Comparison of ENCODE assay signal across 26 mouse cellular contexts in the genomic region with DNA sequence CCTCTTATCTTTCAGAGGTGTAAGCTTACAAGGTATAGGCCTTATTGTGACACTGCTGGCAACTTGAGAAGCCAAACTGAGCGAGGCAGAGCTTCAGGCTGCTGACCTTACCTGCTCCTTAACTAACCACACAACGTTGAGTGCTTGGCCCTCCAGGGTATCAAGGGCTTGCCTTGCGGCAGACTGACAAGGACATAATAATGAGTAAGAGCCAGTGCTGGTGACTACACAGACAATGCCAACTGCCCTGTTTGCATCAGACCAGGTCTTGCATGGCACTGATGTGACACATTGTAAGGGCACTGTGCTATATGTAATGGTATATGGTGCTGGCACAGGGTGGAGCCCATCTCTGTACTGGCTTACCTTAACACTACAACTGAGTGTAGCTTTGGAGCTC.
"Had no signal": no experiment of that assay in that cellular context is flagged by ENCODE, and none has a peak within 500 bp of the region (broad histone marks: within the 10 kb centered on the region; RNA-seq: fewer than 3 reads in every experiment).

No protein-coding gene starts in this region.

- H3K9me3 ChIP-seq: heart, embryonic 10.5 days; heart, embryonic 12.5 days; hindbrain, embryonic 10.5 days; hindbrain, embryonic 12.5 days; intestine, embryonic 15.5 days; limb, embryonic 10.5 days; limb, embryonic 12.5 days; liver, embryonic 13.5 days had no signal

- H3K4me1 ChIP-seq: heart, embryonic 10.5 days; heart, embryonic 12.5 days; hindbrain, embryonic 10.5 days; hindbrain, embryonic 12.5 days; intestine, embryonic 15.5 days; limb, embryonic 10.5 days; limb, embryonic 12.5 days; liver, embryonic 13.5 days had no signal

- H3K27ac ChIP-seq: gastrocnemius, adult 2 months; heart, embryonic 10.5 days; hindbrain, embryonic 10.5 days; hindbrain, embryonic 12.5 days; hindbrain, embryonic 14.5 days; intestine, embryonic 15.5 days; layer of hippocampus, adult 2 months; left cerebral cortex, adult 2 months; limb, embryonic 10.5 days; limb, embryonic 12.5 days; liver, embryonic 13.5 days had no signal

- H3K4me2 ChIP-seq: heart, embryonic 12.5 days; hindbrain, embryonic 12.5 days; hindbrain, embryonic 14.5 days; intestine, embryonic 15.5 days; limb, embryonic 12.5 days; liver, embryonic 11.5 days; liver, embryonic 13.5 days had no signal

- H3K9ac ChIP-seq: heart, embryonic 12.5 days; hindbrain, embryonic 12.5 days; hindbrain, embryonic 14.5 days; intestine, embryonic 15.5 days; limb, embryonic 12.5 days; liver, embryonic 13.5 days had no signal

- H3K27me3 ChIP-seq: heart, embryonic 12.5 days; hindbrain, embryonic 12.5 days; intestine, embryonic 15.5 days; limb, embryonic 12.5 days; liver, embryonic 13.5 days had no signal

- DNase-seq: gastrocnemius, adult 2 months; gastrocnemius, postnatal 10 days; gastrocnemius, postnatal 25 days; heart, adult 18-20 months; heart, postnatal 10 days; heart, postnatal 4 days; kidney, adult 18-20 months; kidney, adult 8-10 months; kidney, postnatal 10 days; kidney, postnatal 4 days; liver; liver, embryonic 13.5 days had no signal

- H3K4me3 ChIP-seq: gastrocnemius, adult 2 months; heart, embryonic 10.5 days; heart, embryonic 12.5 days; hindbrain, embryonic 10.5 days; hindbrain, embryonic 12.5 days; intestine, embryonic 15.5 days; layer of hippocampus, adult 2 months; left cerebral cortex, adult 2 months; limb, embryonic 10.5 days; limb, embryonic 12.5 days; liver, embryonic 13.5 days had no signal

- ATAC-seq: hindbrain, embryonic 16.5 days; inflammation-experienced regulatory T-cells, adult 6 months; intestine, embryonic 15.5 days; intestine, postnatal 0 days had no signal
